Mouse (Mus musculus) monocyte, adult 2 months (primary cell): Measurements from ENCODE around the gene Fam240b.
"Not testable (repeated sequence)": the region's sequence is repeated elsewhere in the genome, so short reads cannot be mapped to it uniquely, and the experiment has no call there.

Experiments used
- DNase-seq, 2 experiments: peaks; one replicate each; pipeline ENCODE4 v3.0.0; 2022; ENCODE audit warnings: low spot score in 2 of 2, low read depth in 1 of 2

Fam240b gene

DNA sequence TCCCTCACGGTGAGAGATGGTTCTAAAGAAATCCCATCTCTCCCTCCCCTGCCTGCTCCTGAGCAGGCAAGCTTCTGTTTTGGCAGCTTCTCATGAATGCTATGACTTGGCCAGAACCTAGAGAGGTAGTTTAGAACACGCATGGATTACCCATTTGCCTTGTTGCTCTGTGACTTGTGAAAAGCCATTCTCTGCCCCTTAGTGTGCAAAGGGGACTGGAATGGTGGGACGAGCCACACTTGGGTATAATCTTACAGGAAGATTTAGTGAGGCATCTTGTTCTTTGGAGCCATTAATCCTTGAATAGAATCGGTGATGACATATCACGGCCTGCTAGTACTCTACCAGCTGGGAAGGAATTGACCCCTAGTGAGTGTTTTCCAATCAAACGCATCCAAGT is at the start of gene Fam240b:
Fam240b (minus strand) TSS at position 101 of the 400 bp plus-strand sequence.
- DNase-seq, result no peak

DNA sequence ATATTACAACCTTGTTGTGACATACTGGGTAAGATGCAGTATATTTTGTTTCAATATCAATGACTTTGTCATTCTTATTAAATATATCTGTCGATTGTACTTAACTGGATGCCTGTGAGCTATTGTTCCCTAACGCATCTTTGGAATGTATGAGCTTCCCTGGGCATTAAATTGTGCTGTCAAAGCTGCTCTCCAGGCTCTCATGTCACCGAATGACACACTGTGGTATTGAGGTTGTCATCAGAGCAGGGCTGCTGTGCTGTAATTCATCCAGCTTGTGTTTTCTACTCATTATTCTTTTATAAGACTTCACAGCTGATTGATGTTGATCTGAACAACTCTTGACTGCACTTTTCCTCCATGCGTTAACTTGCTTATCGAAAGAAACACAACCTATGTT is 32.5 kb upstream of the Fam240b start:
- DNase-seq, result no peak

DNA sequence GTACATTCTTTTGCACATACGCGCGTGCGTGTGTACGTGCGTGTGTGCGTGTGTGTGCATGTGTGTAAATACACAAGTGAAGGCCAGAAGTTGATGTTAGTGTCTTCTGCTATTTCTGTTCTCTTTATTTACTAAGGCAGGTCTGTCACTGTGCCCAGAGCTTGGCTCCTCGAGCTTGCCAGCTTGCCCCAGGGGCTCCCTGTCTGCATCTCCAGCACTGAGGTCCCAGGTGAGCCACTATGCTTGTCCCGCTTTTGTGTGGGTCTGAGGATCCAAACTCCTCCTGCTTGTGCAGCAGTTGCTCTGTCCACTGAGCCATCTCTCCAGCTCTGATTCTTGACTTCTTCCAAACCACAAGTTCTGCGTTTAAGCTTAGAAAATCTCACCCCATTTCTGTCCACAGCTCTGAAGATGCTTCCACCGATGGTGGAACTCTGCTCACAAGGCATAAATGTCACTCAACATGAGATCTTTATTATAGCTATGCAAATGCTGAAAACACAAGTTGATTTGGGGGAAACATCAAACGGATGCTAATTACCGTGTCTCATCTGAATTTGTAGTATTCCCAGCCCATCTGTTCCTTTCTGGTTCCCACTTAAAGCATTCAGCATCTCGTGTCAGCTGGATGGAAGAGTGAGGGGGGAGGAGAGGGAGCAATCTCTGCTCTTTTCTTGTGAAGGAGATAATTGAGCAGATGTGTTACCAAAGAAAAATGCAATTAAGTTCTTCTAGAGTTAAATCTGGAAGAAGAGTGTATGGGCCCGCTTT is 29.1 kb upstream of the Fam240b start:
- DNase-seq, result no peak

DNA sequence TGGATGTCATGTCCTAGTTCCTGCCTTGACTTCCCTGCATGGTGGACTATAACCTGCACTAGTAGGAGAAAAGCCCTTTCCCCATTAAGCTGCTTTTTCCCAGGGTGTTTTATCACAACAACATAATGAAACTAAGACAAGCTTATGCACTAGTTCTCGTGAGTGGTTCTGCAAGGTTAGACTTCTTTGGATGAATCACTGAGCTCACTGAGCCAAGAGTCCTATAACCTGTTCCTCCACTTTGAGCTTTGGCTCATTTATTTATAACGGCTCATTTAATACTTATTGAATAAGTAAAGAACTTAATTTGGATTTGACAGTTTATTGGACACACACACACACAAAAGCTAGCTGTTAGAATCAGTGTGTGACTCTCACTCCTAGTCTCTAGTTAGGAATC is 16.7 kb upstream of the Fam240b start:
- DNase-seq, result no peak

DNA sequence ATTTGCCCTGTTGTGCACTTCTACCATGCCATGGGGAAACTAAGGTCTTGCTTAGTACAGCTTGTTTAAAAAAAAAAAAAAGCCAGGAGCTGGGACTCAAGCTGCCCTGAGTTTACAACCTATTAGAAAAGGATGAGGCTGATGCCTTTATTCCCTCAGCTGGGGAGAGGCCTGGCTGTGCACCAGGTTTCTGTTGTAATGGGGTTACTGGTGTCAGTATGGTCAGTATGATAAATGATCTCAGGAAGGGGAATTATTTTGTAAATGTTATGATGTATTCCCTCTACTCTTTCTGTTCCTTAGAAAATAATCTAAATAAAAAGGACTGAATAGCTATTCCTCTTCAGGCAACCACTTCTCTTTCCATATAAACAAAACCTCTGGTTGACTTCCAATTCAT is 14.0 kb upstream of the Fam240b start:
- DNase-seq, result no peak

DNA sequence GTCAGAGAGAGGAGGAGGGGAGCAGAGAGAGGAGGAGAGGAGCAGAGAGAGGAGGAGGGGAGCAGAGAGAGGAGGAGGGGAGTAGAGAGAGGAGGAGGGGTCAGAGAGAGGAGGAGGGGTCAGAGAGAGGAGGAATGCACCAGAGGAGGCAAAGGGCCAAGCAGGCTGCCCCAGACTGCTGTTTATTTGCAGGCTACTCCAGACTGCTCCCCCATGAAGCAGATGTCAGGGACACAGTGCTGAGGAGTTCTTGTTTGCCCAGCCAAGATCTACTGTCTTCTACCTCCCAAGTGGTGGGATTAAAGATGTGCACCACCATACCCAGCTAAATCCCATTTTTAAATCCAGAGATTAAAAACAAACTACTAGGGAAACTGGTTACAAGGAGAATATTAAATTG is 9.8 kb upstream of the Fam240b start:
- DNase-seq, result no peak

DNA sequence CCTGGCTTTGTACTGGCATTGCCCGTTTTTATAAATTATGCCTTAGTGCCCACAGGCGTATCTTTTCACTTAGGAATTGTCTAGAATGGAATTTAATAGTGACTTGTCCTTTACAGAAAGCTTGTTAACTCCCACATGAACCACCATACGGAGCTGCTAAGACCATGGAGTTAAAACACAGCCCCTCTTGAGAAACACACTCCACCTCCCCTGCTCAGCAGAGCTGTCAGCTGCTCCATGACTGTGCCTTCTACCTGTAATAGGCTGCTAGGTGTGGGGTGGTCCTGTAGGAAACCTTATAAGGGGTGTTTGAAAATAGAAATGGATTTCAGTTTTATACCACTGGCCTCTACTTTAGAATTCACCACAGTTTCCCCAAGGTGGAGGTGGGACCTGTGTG is 5.2 kb upstream of the Fam240b start:
- DNase-seq, result no peak

DNA sequence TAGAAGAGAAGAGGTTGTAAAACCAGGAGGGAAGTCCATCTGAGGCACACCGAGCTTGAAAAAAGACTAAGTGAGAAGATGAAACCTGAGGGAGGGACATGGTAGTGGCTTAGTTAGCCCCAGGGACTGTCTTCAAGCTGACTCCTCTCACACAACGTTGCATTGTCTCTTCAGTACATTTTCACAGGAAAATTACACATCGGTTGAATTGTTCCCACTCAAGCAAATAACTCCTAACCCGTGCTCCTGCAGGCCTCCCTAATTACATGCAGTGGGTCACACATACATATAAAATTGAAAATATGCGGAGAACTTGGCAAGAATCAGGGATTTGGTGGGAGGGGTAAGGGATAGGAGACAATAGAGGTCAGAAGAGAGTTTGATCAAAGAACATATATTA is 4.0 kb downstream of the Fam240b start:
- no peak for DNase-seq

DNA sequence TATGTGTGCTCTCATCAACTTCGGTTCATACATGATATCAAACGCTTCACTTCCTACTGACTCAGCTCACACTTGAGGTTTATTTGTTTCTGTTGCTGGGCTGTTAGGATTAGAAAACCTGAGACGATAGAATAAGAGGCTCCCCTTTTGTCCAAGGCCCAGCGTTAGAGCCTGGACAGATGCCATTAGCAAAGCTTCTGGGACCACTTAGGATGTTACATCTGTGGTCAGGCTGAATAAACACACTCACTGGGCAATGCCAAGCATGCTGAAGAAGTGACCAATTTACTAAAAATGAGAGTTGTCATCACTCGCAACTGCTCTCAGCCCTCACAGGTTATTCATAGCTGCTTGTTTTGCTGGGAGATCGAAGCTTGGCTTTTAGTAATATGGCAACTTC is 7.7 kb downstream of the Fam240b start:
- DNase-seq, result no peak

DNA sequence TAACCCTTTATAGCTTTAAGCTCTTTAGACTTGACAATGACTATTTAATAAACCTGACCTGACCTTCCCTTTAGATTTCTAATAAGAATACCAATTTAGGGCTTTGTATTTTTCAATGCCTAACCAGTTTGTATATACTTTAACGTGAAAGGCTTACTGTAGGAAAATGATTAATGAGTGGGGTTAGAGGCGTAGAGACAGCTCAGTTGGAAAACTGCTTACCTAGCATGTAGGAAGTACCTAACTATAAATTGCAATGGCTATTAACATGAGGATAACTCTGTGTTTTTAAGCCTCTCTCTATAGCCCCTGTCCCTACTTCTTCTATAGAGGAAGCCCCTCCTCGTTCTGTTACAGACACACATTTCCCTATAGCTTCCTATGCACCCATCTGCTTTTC is 17.6 kb downstream of the Fam240b start:
- no peak for DNase-seq

DNA sequence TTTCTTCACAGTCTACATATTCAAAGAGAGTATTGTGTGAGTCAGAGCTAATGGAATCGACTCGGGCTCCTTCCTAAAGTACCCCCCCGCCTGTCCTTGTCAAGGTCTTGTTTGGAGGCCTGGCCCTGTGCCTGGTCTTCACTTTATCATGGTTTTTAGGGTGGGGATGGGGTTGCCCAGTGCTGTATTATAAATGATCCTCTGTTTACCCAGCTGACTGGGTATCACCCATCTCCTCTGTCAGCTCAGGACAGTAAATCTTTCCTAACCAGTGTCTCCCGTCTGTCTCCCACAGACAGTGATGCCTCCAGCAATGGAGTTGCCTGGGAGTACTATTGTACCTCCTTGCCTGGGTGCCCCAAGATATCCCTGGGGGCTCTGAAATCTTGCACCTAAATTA is 19.6 kb downstream of the Fam240b start:
- no peak for DNase-seq

DNA sequence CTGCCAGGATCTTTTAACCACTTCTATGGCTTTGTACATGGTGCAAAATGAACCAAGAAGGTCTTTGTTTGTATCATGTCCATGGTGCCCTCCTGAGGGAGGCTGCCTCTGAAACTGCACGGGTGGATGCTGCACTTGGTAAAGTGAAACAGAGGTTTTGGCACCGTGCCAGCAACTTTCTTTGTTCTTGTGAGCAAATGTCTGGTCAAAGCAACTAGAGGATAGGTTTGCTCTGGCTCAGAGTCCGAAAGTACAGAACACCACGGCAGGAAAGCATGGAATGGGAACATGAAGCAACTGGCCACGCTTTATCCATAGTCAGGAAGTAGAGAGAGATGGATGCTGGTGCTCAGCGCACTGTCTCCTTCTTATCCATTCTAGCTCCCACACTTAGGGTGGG is 29.7 kb downstream of the Fam240b start:
- no peak for DNase-seq

DNA sequence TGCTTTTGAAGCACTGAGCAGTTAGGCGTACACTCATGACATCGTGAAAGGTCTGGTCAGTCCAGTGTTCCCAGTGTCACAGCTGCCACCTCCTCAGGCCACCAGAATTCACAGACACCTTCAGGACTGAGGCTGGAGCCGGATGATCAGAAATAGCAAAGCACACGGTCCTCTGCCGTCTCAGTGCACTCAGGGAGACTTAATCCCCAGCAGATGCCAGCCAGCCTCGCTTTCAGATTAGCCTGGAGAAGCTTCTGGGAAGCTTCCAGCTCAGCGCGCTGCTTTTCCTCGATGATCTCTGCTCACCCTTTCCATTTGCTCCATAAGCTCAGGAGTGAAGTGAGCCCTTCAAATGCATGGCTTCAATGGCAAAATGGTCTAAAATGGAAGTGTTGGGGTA is 32.4 kb downstream of the Fam240b start:
- DNase-seq, result no peak

DNA sequence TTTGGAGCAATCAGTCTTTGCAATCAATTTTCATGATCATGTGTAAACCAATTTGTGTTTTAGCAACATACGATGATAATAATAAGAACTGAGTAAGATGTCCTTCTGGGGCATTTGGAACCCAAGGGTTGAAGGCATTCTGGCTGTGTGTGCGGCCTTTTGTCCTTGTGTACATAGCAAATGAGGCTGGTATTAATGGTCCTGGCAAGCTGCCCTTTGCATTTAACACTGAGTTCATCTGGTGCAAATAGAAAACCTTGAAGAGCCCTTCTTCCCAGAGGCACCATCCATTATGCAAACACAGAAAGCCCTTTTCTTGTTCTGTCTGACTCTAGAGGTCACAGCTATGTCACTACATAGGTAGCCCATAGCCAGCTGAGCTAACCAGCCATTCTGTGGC is 35.0 kb downstream of the Fam240b start:
- no peak for DNase-seq

DNA sequence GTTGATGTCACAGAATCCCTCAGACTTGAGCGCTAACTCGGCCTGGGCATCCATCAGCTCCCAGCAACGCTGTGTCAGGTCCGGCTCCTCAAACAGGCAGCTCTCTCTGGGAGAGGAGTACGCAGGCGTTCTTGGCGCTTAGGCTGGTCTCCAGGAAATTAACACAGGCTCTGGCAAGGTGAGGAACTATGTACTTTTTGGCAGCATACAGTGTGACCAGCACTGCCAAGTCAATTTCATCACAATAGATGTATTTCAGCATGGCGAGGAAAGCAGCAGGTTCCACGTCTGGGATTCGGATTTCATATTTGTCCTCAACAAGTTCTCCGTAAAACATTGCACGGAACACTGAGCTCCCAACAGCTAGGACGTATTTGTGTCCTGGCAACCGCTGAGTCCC is 39.4 kb downstream of the Fam240b start:
- no peak for DNase-seq

DNA sequence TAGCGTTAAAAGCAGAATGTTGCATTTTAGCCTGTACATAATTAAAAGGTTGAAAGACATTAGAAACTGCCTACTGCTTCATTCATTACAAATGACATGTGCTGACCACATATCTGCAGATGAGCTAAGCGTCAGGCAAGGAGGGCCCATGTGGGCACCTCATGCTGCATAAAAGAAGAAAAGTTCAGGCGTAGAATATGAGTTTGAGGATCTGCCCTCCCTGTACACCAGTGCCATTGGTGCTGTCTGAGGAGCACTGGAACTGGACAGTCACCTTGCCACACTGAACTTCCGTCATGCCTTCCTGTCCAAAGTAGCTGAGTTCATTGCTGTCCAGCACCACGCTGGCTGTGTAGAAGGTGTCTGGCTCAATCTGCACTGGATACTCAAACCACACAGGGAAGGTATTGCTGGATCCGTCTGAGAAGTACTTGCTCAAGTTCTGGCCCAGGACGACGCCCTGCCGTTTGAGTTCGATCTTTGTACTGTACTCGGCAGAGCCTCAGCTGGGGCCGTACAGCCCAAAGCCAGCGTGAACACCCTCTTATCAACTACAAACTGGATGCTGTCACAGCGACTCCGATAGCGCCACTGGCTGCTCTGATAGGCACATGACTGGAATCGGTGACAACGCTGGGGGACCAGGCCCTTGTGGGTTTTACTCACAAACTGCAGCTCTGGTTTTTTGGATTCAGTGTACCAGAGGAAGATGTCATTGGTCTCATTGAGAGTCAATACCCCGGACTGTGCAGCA is 40.2 kb downstream of the Fam240b start:
- DNase-seq, result not testable (repeated sequence)

DNA sequence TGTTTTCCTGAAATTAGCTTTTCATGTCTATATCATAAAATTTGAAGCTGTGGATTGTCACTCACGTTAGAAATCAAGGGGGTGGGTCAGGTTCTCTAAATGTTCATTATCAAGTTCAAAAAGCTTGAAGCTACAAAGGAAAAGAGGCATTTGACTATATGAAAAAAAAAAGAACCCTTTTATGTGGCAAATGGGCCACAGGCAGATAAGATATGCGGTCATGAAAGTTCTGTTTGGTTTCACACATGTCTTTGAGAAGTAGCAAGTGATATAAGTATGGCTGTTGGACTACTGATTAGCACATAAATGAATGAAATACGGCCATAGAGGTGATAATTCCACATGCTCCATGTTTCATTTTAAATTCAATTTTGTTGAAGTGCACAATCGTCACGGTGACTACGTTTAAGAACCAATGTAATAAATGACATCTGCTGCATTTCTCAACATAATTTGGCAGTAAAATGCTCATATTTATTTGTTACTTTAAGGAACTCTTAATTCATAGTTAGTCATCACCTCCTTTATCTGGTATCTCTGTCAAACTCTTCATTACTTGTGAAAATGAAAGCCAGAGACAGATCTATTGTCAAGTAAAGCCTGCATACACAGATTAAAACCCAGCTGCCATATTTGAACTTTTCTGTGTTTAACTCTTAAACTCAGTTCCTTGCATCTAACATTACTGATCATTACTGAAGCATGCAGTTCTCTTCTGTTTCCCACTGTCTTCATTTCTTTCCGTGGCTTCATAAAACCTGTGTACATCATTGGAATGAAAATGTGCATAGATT is 47.4 kb downstream of the Fam240b start:
- no peak for DNase-seq

DNA sequence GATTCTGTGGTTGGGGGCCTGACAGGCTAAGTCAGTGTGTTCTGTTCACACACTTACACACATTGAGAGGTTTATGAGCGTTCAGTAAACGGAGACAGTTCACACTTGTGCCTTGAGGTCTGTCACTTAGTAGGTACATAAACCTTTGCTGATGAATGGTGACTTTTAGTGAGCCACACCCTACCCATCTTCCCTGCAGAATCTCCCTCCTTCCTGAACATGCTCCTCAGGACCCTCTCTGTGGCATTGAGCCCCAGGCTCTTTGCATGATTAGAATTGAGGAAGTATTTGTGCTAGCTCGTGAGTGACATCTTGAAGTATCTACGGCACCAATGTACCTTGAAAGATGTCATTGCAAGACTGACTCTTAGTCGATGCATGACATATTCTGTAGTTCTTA is 48.9 kb downstream of the Fam240b start:
- no peak for DNase-seq

DNA sequence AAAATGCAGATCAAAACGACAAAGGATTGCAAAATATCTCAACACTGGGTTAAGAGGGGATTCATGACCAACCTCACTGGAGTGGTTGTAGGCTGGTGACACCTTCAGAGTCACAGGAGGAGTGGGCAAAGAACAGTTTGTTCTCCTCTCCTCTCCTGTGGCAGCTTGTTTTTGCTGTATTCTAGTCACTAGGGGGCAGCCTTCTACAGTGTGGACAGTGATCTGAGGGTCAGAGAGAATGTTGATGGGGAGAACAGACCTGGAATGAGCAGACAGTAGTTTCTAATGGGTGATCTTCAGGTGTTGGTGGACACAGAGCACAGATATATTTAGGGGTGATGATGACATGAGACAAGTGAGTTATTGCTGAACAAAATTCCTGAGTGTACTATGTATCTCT is 49.6 kb downstream of the Fam240b start:
- DNase-seq, result no peak

DNA sequence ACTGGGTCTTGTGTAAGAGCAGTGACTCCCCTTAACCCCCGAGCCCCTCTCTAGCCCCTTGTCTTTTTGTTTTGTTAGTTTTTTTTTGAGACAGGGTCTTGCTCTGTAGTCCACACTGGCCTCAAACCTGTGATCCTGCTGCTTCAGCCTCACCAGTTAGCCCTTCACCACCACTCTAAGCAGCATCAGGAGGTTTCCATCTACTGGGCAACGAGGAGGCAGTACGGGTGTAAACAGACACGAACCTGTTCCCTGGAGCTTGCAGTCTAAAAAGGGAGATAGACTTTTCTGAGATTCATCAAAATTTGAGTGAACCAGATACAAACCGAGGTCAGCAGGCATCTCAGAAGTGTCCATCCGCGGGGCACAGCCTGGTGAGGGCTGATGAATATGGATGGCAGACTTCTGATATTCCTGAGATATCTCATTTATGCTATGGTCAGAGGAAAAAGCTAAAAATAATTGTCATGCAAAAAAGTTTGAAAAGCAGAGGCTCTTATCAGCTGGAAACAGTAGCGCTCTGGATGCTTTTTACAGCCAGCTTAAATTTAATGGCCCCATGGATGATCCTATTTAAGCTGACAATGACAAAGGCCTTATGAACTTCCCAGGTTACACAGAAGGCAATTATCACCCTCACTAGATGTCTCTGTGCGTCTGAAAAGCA is 52.2 kb downstream of the Fam240b start:
- DNase-seq, result no peak

DNA sequence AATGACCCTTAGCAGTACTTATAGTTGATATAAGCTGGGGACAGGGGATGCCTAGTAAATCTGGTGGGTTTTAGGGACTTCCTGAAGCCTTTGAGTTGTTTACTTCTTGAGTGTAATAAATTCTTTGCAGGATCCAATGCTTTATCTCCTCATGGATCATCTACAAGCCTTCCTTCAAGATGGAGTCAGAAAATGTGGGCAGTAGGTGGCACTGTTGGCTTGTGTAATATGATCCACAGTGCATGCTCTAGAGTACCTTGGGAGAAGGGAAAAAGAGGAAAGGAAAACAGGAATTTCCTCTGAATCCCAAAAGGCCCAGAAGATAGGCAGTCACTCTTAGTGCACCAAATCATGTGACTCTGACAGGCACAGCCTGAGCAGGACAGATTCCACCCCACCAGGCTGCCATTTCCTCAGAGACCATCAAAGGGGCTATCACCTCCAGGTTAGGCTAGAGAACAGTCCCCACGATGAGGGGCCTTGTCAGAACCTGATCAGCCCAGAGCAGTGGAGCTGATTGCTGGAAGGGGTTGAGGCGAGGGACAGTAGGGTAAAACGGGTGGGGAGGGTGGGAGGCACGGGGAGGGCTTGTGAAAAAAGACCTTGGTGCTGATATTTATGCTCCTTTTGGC is 54.2 kb downstream of the Fam240b start:
- DNase-seq, result no peak
